Mouse (Mus musculus) neural tube, embryonic 12.5 days (tissue): ENCODE results near the gene Tmem88b. TPM values are rescaled to one million over a fixed set of nuclear protein-coding genes. Genes with fewer than 3 reads are reported as not detected.

ENCODE experiments used
- ATAC-seq: fragments of 200-750 bp; cut with Nextera tagmentation; 2 replicates; pipeline ENCODE4 v1.8.0; 2017; ENCODE audit warnings: low read depth, mild to moderate bottlenecking, moderate TSS enrichment, moderate library complexity; ENCODE audit not compliant: low FRiP score
- H3K27ac ChIP-seq: fragments of 300-500 bp; sonication (generic); 2 replicates; pipeline ENCODE4 v1.5.1; 2016
- H3K27me3 ChIP-seq: fragments of 300-500 bp; sonication (generic); replicated peaks from 2 replicates; pipeline ENCODE4 v1.6.1; 2016; ENCODE audit warnings: mild to moderate bottlenecking
- H3K36me3 ChIP-seq: fragments of 300-500 bp; sonication (generic); 2 replicates; pipeline ENCODE4 v1.6.1; 2016; ENCODE audit warnings: mild to moderate bottlenecking
- H3K4me1 ChIP-seq: fragments of 300-500 bp; sonication (generic); 2 replicates; pipeline ENCODE4 v1.6.1; 2016
- H3K4me2 ChIP-seq: fragments of 300-500 bp; sonication (generic); replicated peaks from 2 replicates; pipeline ENCODE4 v1.6.1; 2016; ENCODE audit warnings: mild to moderate bottlenecking
- H3K4me3 ChIP-seq: fragments of 300-500 bp; sonication (generic); 2 replicates; pipeline ENCODE4 v1.5.1; 2016
- H3K9ac ChIP-seq: fragments of 300-500 bp; sonication (generic); 2 replicates; pipeline ENCODE4 v1.6.1; 2016; ENCODE audit warnings: mild to moderate bottlenecking
- H3K9me3 ChIP-seq: fragments of 300-500 bp; sonication (generic); 2 replicates; pipeline ENCODE4 v1.6.1; 2016; ENCODE audit warnings: mild to moderate bottlenecking
- WGBS: fragments of 180-500 bp; shearing (Covaris S2); methylation state at CpG from one replicate; pipeline ENCODE4 v1.1.7; 2016; 5-methylcytosine and 5-hydroxymethylcytosine counted together
- polyA plus RNA-seq: library from polyadenylated mRNA; unstranded; fragments of >200 nt; fragmentation: Nextera tagmentation; extraction: Ambion mirVana; gene quantifications from 2 replicates; pipeline ENCODE4 v1.2.1, GENCODE M21; 2016

The Tmem88b gene
- polyA plus RNA-seq, 1 experiment from 2014 or later: 0.56 TPM

DNA sequence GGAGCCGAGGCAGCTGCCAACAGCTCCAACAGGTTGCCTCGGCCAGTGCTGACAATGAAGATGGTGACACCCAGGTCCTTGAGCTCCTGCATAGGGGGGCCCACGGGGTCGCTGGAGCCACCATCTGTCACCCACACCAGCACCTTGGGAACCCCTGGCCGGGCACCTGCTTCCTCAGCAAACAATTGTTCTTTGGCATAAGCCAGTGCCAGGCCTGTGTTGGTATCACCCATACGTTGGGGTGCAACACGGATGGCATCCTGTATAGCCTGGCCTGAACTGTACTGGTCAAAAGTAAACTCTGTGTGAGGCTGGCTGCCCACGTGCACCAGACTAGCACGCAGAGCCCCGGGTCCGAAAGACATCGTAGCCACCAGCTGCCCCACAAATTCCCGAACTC, 12.9 kb downstream of the Tmem88b start:
- no peak overlapping the region for H3K4me3 ChIP-seq
- no peak for ATAC-seq
- no peak overlapping the region for H3K9ac ChIP-seq
- peak overlapping the region; percentile 67; the same call in 1 of the 2 replicates for H3K4me2 ChIP-seq
- H3K27me3 ChIP-seq: peaks cover 26% of the 10 kb centered on the region
- 89% methylated on average over 13 of the region's 13 CpGs for WGBS
- H3K4me1 ChIP-seq: peaks cover 21% of the 10 kb centered on the region
- no peaks in the 10 kb centered on the region for H3K36me3 ChIP-seq
- no peaks in the 10 kb centered on the region for H3K9me3 ChIP-seq
- no peak overlapping the region for H3K27ac ChIP-seq

DNA sequence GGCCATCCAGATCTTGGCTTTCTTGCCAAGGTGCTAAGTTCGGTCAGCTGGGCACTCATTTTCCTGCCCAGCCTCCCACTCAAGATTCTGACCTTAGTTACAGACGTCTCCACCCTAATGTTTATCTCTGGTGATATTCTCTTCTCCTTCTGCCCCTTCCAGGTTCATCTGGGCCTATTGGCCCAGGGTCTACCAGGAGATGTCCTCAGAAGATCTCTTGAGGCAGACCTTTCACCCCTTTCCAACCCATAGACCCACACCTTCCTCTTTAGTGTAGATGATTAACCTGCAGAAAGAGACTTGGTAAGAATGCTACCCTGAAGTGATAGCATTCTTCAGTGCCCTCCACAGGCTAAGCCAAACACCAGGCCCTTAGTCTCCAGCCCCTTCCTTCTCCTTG, 14.0 kb downstream of the Tmem88b start:
- Histone ChIP-seq H3K9ac (no peak overlapping the region), H3K4me1 (peaks cover 18% of the 10 kb centered on the region), H3K4me2 (no peak overlapping the region), H3K36me3 (no peaks in the 10 kb centered on the region), H3K9me3 (no peaks in the 10 kb centered on the region), H3K27ac (no peak overlapping the region), H3K27me3 (peaks cover 26% of the 10 kb centered on the region), H3K4me3 (no peak overlapping the region)
- WGBS: 90% methylated on average over 2 of the region's 2 CpGs
- ATAC-seq: no peak

DNA sequence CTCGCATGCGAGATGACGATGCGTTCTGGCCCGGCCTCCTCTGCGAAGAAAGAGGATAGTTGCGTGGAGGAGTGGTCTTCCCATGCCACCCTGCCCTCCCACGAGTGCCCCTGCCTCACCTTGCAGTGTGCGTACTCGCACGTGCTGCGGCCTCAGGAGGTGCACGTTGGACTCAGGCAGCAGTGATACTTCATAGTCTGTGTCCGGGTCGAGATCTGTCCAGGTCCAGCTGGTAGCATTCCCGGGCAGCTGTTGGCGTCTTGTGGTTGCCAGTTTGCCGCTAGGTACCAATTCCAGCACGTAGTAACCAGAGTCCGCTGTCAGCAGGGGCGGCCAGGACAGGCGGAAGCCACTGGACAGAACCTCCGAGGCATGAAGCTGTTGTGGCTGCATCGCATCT, 15.0 kb downstream of the Tmem88b start:
- Histone ChIP-seq H3K27me3 (peaks cover 26% of the 10 kb centered on the region), H3K27ac (no peak overlapping the region), H3K4me1 (peaks cover 16% of the 10 kb centered on the region), H3K9ac (peak overlapping the region; percentile 74), H3K36me3 (no peaks in the 10 kb centered on the region), H3K4me2 (peak overlapping the region; percentile 83), H3K9me3 (no peaks in the 10 kb centered on the region), H3K4me3 (peak overlapping the region; percentile 50)
- WGBS: 41% methylated on average over 24 of the region's 24 CpGs
- ATAC-seq: peak; percentile 15

DNA sequence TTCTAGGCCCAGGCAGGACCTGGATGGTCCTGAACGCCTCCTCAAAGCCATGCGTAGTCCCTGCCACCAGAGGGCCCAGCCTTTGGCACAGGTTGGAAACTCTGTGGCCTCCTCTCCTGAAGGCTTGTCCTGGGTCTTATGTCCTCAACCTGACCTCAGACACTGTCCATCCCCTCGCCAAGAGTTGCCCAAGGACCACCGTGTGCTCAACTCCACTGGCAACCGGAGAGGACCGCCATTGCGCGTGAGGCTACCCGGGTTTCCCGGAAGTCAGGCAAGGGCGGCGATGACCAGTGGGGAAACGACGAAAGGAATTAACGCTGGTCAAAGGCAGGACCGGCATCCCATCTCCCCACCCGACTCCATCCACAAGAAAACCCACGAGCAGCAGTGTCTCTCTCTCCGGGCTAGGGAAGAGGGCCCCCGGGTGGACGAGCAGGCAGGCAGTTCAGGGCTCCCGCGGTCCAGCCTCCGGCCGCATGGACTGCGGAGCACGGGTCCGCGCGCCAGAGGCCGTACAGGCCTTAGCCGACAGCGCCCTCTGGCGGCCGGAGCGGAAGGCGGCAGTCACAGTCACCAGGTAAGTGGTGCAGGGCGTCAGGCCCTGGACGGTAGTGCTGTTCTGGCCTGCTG, 15.7 kb downstream of the Tmem88b start:
- Histone ChIP-seq H3K27ac (no peak overlapping the region), H3K36me3 (no peaks in the 10 kb centered on the region), H3K4me1 (peaks cover 16% of the 10 kb centered on the region), H3K9ac (peak overlapping the region; percentile 74), H3K4me3 (peak overlapping the region; percentile 50), H3K27me3 (peaks cover 26% of the 10 kb centered on the region), H3K9me3 (no peaks in the 10 kb centered on the region), H3K4me2 (peak overlapping the region; percentile 83)
- peak; percentile 89 for ATAC-seq
- under 1% methylated on average over 39 of the region's 39 CpGs for WGBS

DNA sequence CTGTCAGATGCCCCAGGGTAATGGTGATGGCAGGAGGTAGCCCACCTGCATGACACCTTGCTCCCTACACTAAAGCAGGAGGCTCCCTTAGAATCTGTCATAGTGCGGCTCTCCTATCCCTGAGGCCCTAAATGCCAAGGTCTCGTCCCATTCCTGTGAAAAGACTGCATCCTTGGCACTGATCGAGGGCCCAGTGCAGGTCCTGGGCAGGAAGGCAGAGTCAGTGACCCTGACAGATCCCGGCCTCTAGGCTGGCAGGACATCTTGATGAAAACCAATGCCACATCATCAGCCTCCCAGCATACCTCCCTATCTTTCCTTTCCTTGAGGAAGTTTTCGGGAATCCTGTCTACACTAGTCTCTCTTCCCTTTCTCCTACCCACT, 16.2 kb downstream of the Tmem88b start:
- peak overlapping the region; percentile 83 for H3K4me2 ChIP-seq
- 65% methylated on average over 5 of the region's 5 CpGs for WGBS
- peaks cover 26% of the 10 kb centered on the region for H3K27me3 ChIP-seq
- no peak overlapping the region for H3K27ac ChIP-seq
- peak overlapping the region; percentile 50 for H3K4me3 ChIP-seq
- H3K36me3 ChIP-seq: no peaks in the 10 kb centered on the region
- H3K9me3 ChIP-seq: no peaks in the 10 kb centered on the region
- H3K9ac ChIP-seq: peak overlapping the region; percentile 74
- H3K4me1 ChIP-seq: peaks cover 15% of the 10 kb centered on the region
- no peak for ATAC-seq

GRCm38 (mm10) chr4:155762357-155762756, 23.3 kb downstream of the Tmem88b start:
- Histone ChIP-seq H3K4me2 (no peak overlapping the region), H3K9me3 (no peaks in the 10 kb centered on the region), H3K36me3 (peaks cover 3% of the 10 kb centered on the region; the same call in 1 of the 2 replicates), H3K4me1 (peaks cover 26% of the 10 kb centered on the region), H3K9ac (no peak overlapping the region), H3K27me3 (no peaks in the 10 kb centered on the region), H3K4me3 (no peak overlapping the region), H3K27ac (no peak overlapping the region)
- ATAC-seq: no peak
- WGBS: 88% methylated on average over 3 of the region's 3 CpGs

- H3K4me3 ChIP-seq: peak overlapping the region; percentile 84
- peak overlapping the region; percentile 58 for H3K9ac ChIP-seq
- 0 out of 2 replicates have a peak, but pooled peaks have one; percentile 16 for ATAC-seq
- H3K27ac ChIP-seq: no peak overlapping the region
- 3% methylated on average over 28 of the region's 28 CpGs for WGBS
- no peaks in the 10 kb centered on the region for H3K27me3 ChIP-seq
- peaks cover 26% of the 10 kb centered on the region for H3K4me1 ChIP-seq
- peak overlapping the region; percentile 97 for H3K4me2 ChIP-seq
- H3K36me3 ChIP-seq: peaks cover 9% of the 10 kb centered on the region; the same call in 1 of the 2 replicates
- no peaks in the 10 kb centered on the region for H3K9me3 ChIP-seq
Observed at GRCm38 (mm10) chr4:155761356-155762099, 24.1 kb downstream of the Tmem88b start.

GRCm38 (mm10) chr4:155760613-155761355, 24.9 kb downstream of the Tmem88b start, which contains the start of gene Atad3a:
TSS of gene Atad3a (minus strand) at chr4:155761093.
- Histone ChIP-seq H3K4me1 (peaks cover 26% of the 10 kb centered on the region), H3K4me2 (peak within 1 kb of the TSS; percentile 97), H3K36me3 (peaks cover 15% of the 10 kb centered on the region), H3K4me3 (peak within 1 kb of the TSS; percentile 84), H3K27me3 (no peaks in the 10 kb centered on the region), H3K9ac (peak within 1 kb of the TSS; percentile 78), H3K27ac (no peak within 1 kb of the TSS), H3K9me3 (no peaks in the 10 kb centered on the region)
- WGBS: under 1% methylated on average over 68 of the region's 68 CpGs
- peak; percentile 95 for ATAC-seq

DNA sequence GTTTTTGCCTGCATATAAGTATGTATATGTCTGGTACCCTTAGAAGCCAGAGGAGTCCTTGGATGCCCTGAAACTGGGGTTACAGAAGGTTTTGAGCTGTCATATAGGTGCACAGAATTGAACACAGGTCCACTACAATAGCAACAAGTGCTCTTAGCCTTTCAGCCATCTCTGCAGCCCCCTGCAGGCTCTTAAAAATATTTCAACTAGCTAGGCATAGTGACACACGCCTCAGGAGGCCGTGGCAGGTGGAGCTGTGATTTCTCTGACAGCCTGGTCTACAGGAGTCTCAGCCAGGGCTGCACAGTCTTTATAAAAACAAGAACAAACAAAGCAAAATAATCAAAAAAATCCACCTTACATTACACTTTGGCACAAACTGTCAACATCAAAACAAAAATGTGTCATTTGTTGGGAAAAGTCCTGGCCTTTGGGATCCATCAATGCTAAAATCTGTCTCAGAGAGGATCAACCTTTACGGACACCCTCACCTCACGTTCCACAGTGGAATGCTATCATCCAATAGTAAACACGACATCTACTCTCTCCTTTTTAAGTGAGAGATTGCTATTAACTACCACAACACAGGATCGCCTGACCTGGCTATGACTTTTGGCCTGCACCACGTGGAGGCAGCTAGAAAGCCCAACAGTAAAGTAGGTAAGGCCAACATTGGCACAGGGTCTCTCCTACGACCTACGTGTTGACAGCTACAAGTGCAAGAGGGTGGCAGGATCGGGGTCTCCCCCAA, 25.6 kb downstream of the Tmem88b start:
- H3K4me2 ChIP-seq: peak overlapping the region; percentile 97
- peak overlapping the region; percentile 78 for H3K9ac ChIP-seq
- H3K4me1 ChIP-seq: peaks cover 26% of the 10 kb centered on the region
- H3K27me3 ChIP-seq: no peaks in the 10 kb centered on the region
- peaks cover 22% of the 10 kb centered on the region for H3K36me3 ChIP-seq
- peak overlapping the region; percentile 84 for H3K4me3 ChIP-seq
- H3K27ac ChIP-seq: no peak overlapping the region
- ATAC-seq: no peak
- H3K9me3 ChIP-seq: no peaks in the 10 kb centered on the region
- 5% methylated on average over 10 of the region's 10 CpGs for WGBS

- H3K4me1 ChIP-seq: peaks cover 26% of the 10 kb centered on the region
- no peaks in the 10 kb centered on the region for H3K9me3 ChIP-seq
- no peak overlapping the region for H3K27ac ChIP-seq
- H3K9ac ChIP-seq: no peak overlapping the region
- no peaks in the 10 kb centered on the region for H3K27me3 ChIP-seq
- H3K36me3 ChIP-seq: peaks cover 49% of the 10 kb centered on the region
- no peak for ATAC-seq
- H3K4me2 ChIP-seq: no peak overlapping the region
- H3K4me3 ChIP-seq: no peak overlapping the region
- WGBS: 90% methylated on average over 12 of the region's 12 CpGs
Observed at GRCm38 (mm10) chr4:155757011-155757410, 28.7 kb downstream of the Tmem88b start.

- peaks cover 91% of the 10 kb centered on the region for H3K36me3 ChIP-seq
- no peaks in the 10 kb centered on the region for H3K27me3 ChIP-seq
Observed at GRCm38 (mm10) chr4:155746575-155747490, 38.8 kb downstream of the Tmem88b start.

More at GRCm38 (mm10) chr4:155746575-155747490, 38.8 kb downstream of the Tmem88b start:
- Histone ChIP-seq H3K4me2 (no peak overlapping the region), H3K9me3 (no peaks in the 10 kb centered on the region), H3K4me1 (no peaks in the 10 kb centered on the region), H3K4me3 (no peak overlapping the region), H3K9ac (no peak overlapping the region), H3K27ac (no peak overlapping the region)
- 92% methylated on average over 17 of the region's 17 CpGs for WGBS
- ATAC-seq: no peak
